Comparison of ENCODE assay signal across 8 mouse cellular contexts in genomic region chr10:121089312-121089711, GRCm38 (mm10). TPM values are rescaled to one million over a fixed set of nuclear protein-coding genes. Genes with fewer than 3 reads are reported as not detected.
DNase-seq lines count a peak whose midpoint lies in the region; ATAC-seq lines count a peak whose summit lies in the region.

No protein-coding gene starts in this region.

- peaks cover 5% of the 10 kb centered on the region; the same call in 1 of the 2 replicates for H3K4me1 ChIP-seq in heart, embryonic 15.5 days (replicated peaks)
- H3K4me1 ChIP-seq in embryonic facial prominence, embryonic 11.5 days (ENCODE audit: control insufficient read depth, insufficient read depth, low read length): no peaks in the 10 kb centered on the region
- no peaks in the 10 kb centered on the region for H3K4me1 ChIP-seq in kidney, embryonic 14.5 days (ENCODE audit: control insufficient read depth, insufficient read depth, low read length)
- peaks cover 2% of the 10 kb centered on the region; the same call in 1 of the 2 replicates for H3K4me1 ChIP-seq in midbrain, embryonic 16.5 days (ENCODE audit: control insufficient read depth, insufficient read depth, low read length)

- H3K4me3 ChIP-seq in heart, embryonic 15.5 days: peak overlapping the region; percentile 24; the same call in 1 of the 2 replicates
- H3K4me3 ChIP-seq in embryonic facial prominence, embryonic 11.5 days (ENCODE audit: low read depth, low read length): no peak overlapping the region
- 0 out of 2 replicates have a peak overlapping the region, but pooled peaks have one; percentile 4 for H3K4me3 ChIP-seq in kidney, embryonic 14.5 days (ENCODE audit: low read length)
- H3K4me3 ChIP-seq in midbrain, embryonic 16.5 days (ENCODE audit: low read depth, low read length): no peak overlapping the region

- H3K9ac ChIP-seq in heart, embryonic 15.5 days: no peak overlapping the region
- no peak overlapping the region for H3K9ac ChIP-seq in embryonic facial prominence, embryonic 11.5 days (replicated peaks; ENCODE audit: low read length)
- no peak overlapping the region for H3K9ac ChIP-seq in kidney, embryonic 14.5 days (ENCODE audit: low read depth, low read length)
- H3K9ac ChIP-seq in midbrain, embryonic 16.5 days (ENCODE audit: low read depth, low read length): no peak overlapping the region

- 4% methylated on average over 6 of the region's 6 CpGs for WGBS in heart, embryonic 15.5 days
- WGBS in embryonic facial prominence, embryonic 11.5 days: 2% methylated on average over 6 of the region's 6 CpGs
- WGBS in kidney, embryonic 14.5 days: 3% methylated on average over 6 of the region's 6 CpGs
- WGBS in midbrain, embryonic 16.5 days: 3% methylated on average over 6 of the region's 6 CpGs

- H3K27ac ChIP-seq in heart, embryonic 15.5 days: no peak overlapping the region
- H3K27ac ChIP-seq in embryonic facial prominence, embryonic 11.5 days (replicated peaks; ENCODE audit: low read depth, low read length): no peak overlapping the region
- H3K27ac ChIP-seq in kidney, embryonic 14.5 days (ENCODE audit: low read depth, low read length): no peak overlapping the region
- no peak overlapping the region for H3K27ac ChIP-seq in midbrain, embryonic 16.5 days (ENCODE audit: low read length)

- no peak for ATAC-seq in heart, embryonic 15.5 days (replicated peaks; ENCODE audit: insufficient number of reproducible peaks, insufficient read depth, low FRiP score, low read depth)
- no peak; the same call in 1 of the 2 replicates for ATAC-seq in embryonic facial prominence, embryonic 11.5 days (replicated peaks; ENCODE audit: insufficient number of reproducible peaks, low FRiP score, low TSS enrichment, low read depth)
- ATAC-seq in kidney, embryonic 14.5 days (ENCODE audit: low FRiP score, low TSS enrichment): peak; percentile 82
- no peak for ATAC-seq in midbrain, embryonic 16.5 days

- H3K4me2 ChIP-seq in heart, embryonic 15.5 days: peak overlapping the region; percentile 50
- H3K4me2 ChIP-seq in embryonic facial prominence, embryonic 11.5 days (ENCODE audit: low read depth, low read length): no peak overlapping the region
- H3K4me2 ChIP-seq in kidney, embryonic 14.5 days (replicated peaks; ENCODE audit: low read depth, low read length): peak overlapping the region; percentile 28; the same call in 1 of the 2 replicates
- H3K4me2 ChIP-seq in midbrain, embryonic 16.5 days (ENCODE audit: low read length): peak overlapping the region; percentile 40

- no peaks in the 10 kb centered on the region for H3K27me3 ChIP-seq in heart, embryonic 15.5 days
- H3K27me3 ChIP-seq in embryonic facial prominence, embryonic 11.5 days (ENCODE audit: control insufficient read depth, insufficient read depth, low read length): no peaks in the 10 kb centered on the region
- no peaks in the 10 kb centered on the region for H3K27me3 ChIP-seq in kidney, embryonic 14.5 days (ENCODE audit: control insufficient read depth, insufficient read depth, low read length)
- H3K27me3 ChIP-seq in midbrain, embryonic 16.5 days (ENCODE audit: control insufficient read depth, insufficient read depth, low read depth, low read length): no peaks in the 10 kb centered on the region

- H3K36me3 ChIP-seq in heart, embryonic 15.5 days: no peaks in the 10 kb centered on the region
- H3K36me3 ChIP-seq in embryonic facial prominence, embryonic 11.5 days (replicated peaks; ENCODE audit: control insufficient read depth, insufficient read depth, low read depth, low read length): no peaks in the 10 kb centered on the region
- no peaks in the 10 kb centered on the region for H3K36me3 ChIP-seq in kidney, embryonic 14.5 days (ENCODE audit: control insufficient read depth, insufficient read depth, low read length)
- no peaks in the 10 kb centered on the region for H3K36me3 ChIP-seq in midbrain, embryonic 16.5 days (ENCODE audit: control insufficient read depth, insufficient read depth, low read length)

- no peak for DNase-seq in heart, postnatal 36 days
- DNase-seq in embryonic facial prominence, embryonic 11.5 days (ENCODE audit: low spot score): peak; percentile 55
- DNase-seq in right cerebral cortex, postnatal 10 days (ENCODE audit: low spot score in 2 of 2): no peak
- DNase-seq in thymus, postnatal 10 days (ENCODE audit: low spot score in 2 of 2): no peak
- DNase-seq in testis, postnatal 14 days (ENCODE audit: low spot score): no peak

- H3K9me3 ChIP-seq in heart, embryonic 15.5 days (replicated peaks): no peaks in the 10 kb centered on the region
- no peaks in the 10 kb centered on the region for H3K9me3 ChIP-seq in embryonic facial prominence, embryonic 11.5 days (replicated peaks; ENCODE audit: control insufficient read depth, low read length)
- H3K9me3 ChIP-seq in kidney, embryonic 14.5 days (ENCODE audit: control insufficient read depth, low read length): no peaks in the 10 kb centered on the region
- no peaks in the 10 kb centered on the region for H3K9me3 ChIP-seq in midbrain, embryonic 16.5 days (replicated peaks; ENCODE audit: control insufficient read depth, low read length, poor library complexity, severe bottlenecking)

- intact Hi-C loops in heart, postnatal 36 days (cut with DNase I): no loop called here

RNA-seq across cellular contexts. Expression of gene Wif1, which starts 55.6 kb away (rescaled TPM):
- 16.8 and 25.1 TPM in 2 replicates for polyA plus RNA-seq in heart, embryonic 15.5 days (2015; fragmentation: Nextera tagmentation; extraction: Ambion mirVana)
- total RNA-seq in heart, postnatal 36 days (2021): 1 to 10 TPM; 2.3 to 2.5 TPM
- polyA plus RNA-seq in embryonic facial prominence, embryonic 11.5 days (2014; fragmentation: Nextera tagmentation; extraction: Ambion mirVana): 14.4 and 15.8 TPM in 2 replicates
- polyA plus RNA-seq in kidney, embryonic 14.5 days (2014; fragmentation: Nextera tagmentation; extraction: Ambion mirVana): 1.9 and 2.6 TPM in 2 replicates
- 18.7 and 20.6 TPM in 2 replicates for polyA plus RNA-seq in midbrain, embryonic 16.5 days (2015; fragmentation: Nextera tagmentation; extraction: Ambion mirVana)

Comparison
In these comparisons a context has a peak if more than half of its experiments do, and no peak if none do; other contexts are left out.
1. H3K4me3 ChIP-seq: peak in heart, embryonic 15.5 days (single experiment) and kidney, embryonic 14.5 days (single experiment); none in embryonic facial prominence, embryonic 11.5 days (single experiment) and midbrain, embryonic 16.5 days (single experiment).